Mouse (Mus musculus) CH12.LX (cell line): Measurements from ENCODE around the gene Ccdc6. TPM values are rescaled to one million over a fixed set of nuclear protein-coding genes. Genes with fewer than 3 reads are reported as not detected.
A peak's percentile ranks its signal among the peaks of the same experiment; 100 is the strongest.

Source experiments
- DNase-seq: peaks from one replicate; pipeline ENCODE4 v3.0.0-alpha.2; 2013; ENCODE audit errors: extremely low read depth
- H3K27ac ChIP-seq: 2 replicates; pipeline ENCODE4 v1.5.1; 2012; ENCODE audit warnings: low read depth, mild to moderate bottlenecking, control low read depth, moderate library complexity; ENCODE audit not compliant: insufficient read depth
- H3K27me3 ChIP-seq: replicated peaks from 2 replicates; pipeline ENCODE3; 2012; ENCODE audit warnings: inconsistent platforms
- H3K36me3 ChIP-seq, 2 experiments: replicated peaks in 1 of 2; 2 replicates each; pipeline versions ENCODE3 to v1.6.1; 2012; ENCODE audit warnings: inconsistent platforms in 1 of 2, low read length in 1 of 2, mild to moderate bottlenecking in 1 of 2, mixed read lengths in 1 of 2, moderate library complexity in 1 of 2; ENCODE audit not compliant: control insufficient read depth in 1 of 2, insufficient read depth in 1 of 2
- H3K4me1 ChIP-seq, 2 experiments: 2 replicates each; pipeline ENCODE4 v1.6.1; 2012; ENCODE audit warnings: inconsistent platforms in 1 of 2, moderate library complexity in 1 of 2; ENCODE audit not compliant: insufficient read depth in 2 of 2, control insufficient read depth in 1 of 2
- H3K4me2 ChIP-seq: 2 replicates; pipeline ENCODE4 v1.6.1; 2012; ENCODE audit warnings: low read depth, mild to moderate bottlenecking, control low read depth; ENCODE audit not compliant: poor library complexity, insufficient read depth, severe bottlenecking
- H3K4me3 ChIP-seq, 3 experiments: fragments of 150-350 bp in 1 of 3; sonication (generic) in 1 of 3; replicated peaks in 1 of 3; 2 replicates each; pipeline versions ENCODE3 to v1.5.1; 2011 to 2012; ENCODE audit warnings: low read depth in 2 of 3, low read length in 2 of 3, mild to moderate bottlenecking in 2 of 3, moderate library complexity in 2 of 3, control low read depth in 1 of 3, improper control_type of control experiment in 1 of 3, inconsistent platforms in 1 of 3, mixed read lengths in 1 of 3; ENCODE audit not compliant: poor library complexity in 1 of 3
- H3K79me2 ChIP-seq: replicated peaks from 2 replicates; pipeline ENCODE4 v1.6.1; 2012; ENCODE audit warnings: mild to moderate bottlenecking, moderate library complexity; ENCODE audit not compliant: control insufficient read depth, poor library complexity, insufficient read depth, severe bottlenecking; ENCODE audit errors: extremely low read depth
- H3K9ac ChIP-seq: 2 replicates; pipeline ENCODE4 v1.6.1; 2012; ENCODE audit warnings: low read depth, mild to moderate bottlenecking, control low read depth, moderate library complexity; ENCODE audit not compliant: insufficient read depth
- H3K9me3 ChIP-seq: replicated peaks from 2 replicates; pipeline ENCODE3; 2012; ENCODE audit warnings: low read length, inconsistent platforms, mixed read lengths
- CHD1 ChIP-seq: IDR thresholded peaks from 2 replicates; pipeline ENCODE4 v1.6.1; 2012; ENCODE audit warnings: low read depth, low read length, improper control_type of control experiment, inconsistent platforms
- CHD2 ChIP-seq: IDR thresholded peaks from 2 replicates; pipeline ENCODE4 v1.6.1; 2011; ENCODE audit warnings: low read length, improper control_type of control experiment
- CTCF ChIP-seq, 2 experiments: IDR thresholded peaks in 1 of 2; conservative IDR thresholded peaks in 1 of 2; 2 replicates each; pipeline ENCODE4 v1.5.1; 2011 to 2012; ENCODE audit warnings: low read depth in 2 of 2, low read length in 2 of 2, improper control_type of control experiment in 1 of 2, inconsistent platforms in 1 of 2, mild to moderate bottlenecking in 1 of 2, moderate library complexity in 1 of 2
- ELF1 ChIP-seq: IDR thresholded peaks from 2 replicates; pipeline ENCODE4 v1.6.1; 2014; ENCODE audit warnings: low read depth, mild to moderate bottlenecking, inconsistent platforms, low read length, improper control_type of control experiment
- EP300 ChIP-seq: IDR thresholded peaks from 2 replicates; pipeline ENCODE4 v1.6.1; 2011; ENCODE audit warnings: low read length, improper control_type of control experiment
- HCFC1 ChIP-seq: IDR thresholded peaks from 2 replicates; pipeline ENCODE4 v1.6.1; 2012; ENCODE audit warnings: low read depth, mild to moderate bottlenecking, inconsistent platforms, low read length, improper control_type of control experiment
- JUN ChIP-seq: IDR thresholded peaks from 2 replicates; pipeline ENCODE4 v1.6.1; 2011; ENCODE audit warnings: low read depth, mild to moderate bottlenecking, low read length, improper control_type of control experiment, moderate library complexity; ENCODE audit not compliant: insufficient read depth
- JUND ChIP-seq: conservative IDR thresholded peaks from 2 replicates; pipeline ENCODE4 v1.6.1; 2011; ENCODE audit warnings: low read depth, low read length, improper control_type of control experiment
- MAFK ChIP-seq: IDR thresholded peaks from 2 replicates; pipeline ENCODE4 v1.6.1; 2011; ENCODE audit warnings: low read length, improper control_type of control experiment; ENCODE audit not compliant: insufficient replicate concordance
- MAX ChIP-seq: IDR thresholded peaks from 2 replicates; pipeline ENCODE4 v1.6.1; 2011; ENCODE audit warnings: low read length, improper control_type of control experiment
- MAZ ChIP-seq: IDR thresholded peaks from 2 replicates; pipeline ENCODE4 v1.6.1; 2012; ENCODE audit warnings: low read depth, mild to moderate bottlenecking, inconsistent platforms, low read length, improper control_type of control experiment, moderate library complexity
- MYC ChIP-seq: IDR thresholded peaks from 2 replicates; pipeline ENCODE4 v1.6.1; 2011; ENCODE audit warnings: low read depth, mild to moderate bottlenecking, improper control_type of control experiment, low read length
- NRF1 ChIP-seq: IDR thresholded peaks from 2 replicates; pipeline ENCODE4 v1.6.1; 2014; ENCODE audit warnings: low read depth, mild to moderate bottlenecking, inconsistent platforms, low read length, improper control_type of control experiment, moderate library complexity
- PAX5 ChIP-seq: IDR thresholded peaks from 2 replicates; pipeline ENCODE4 v1.6.1; 2012; ENCODE audit warnings: low read length, inconsistent platforms, mixed read lengths
- POLR2AphosphoS2 ChIP-seq: IDR thresholded peaks from 2 replicates; pipeline ENCODE4 v1.6.1; 2011; ENCODE audit warnings: low read depth, low read length, improper control_type of control experiment
- RAD21 ChIP-seq: IDR thresholded peaks from 2 replicates; pipeline ENCODE4 v1.6.1; 2011; ENCODE audit warnings: low read depth, mild to moderate bottlenecking, low read length, improper control_type of control experiment, moderate library complexity
- RCOR1 ChIP-seq: conservative IDR thresholded peaks from 2 replicates; pipeline ENCODE4 v1.6.1; 2012; ENCODE audit warnings: low read depth, mild to moderate bottlenecking, inconsistent platforms, low read length, improper control_type of control experiment
- SMC3 ChIP-seq: IDR thresholded peaks from 2 replicates; pipeline ENCODE4 v1.6.1; 2011; ENCODE audit warnings: low read depth, low read length, improper control_type of control experiment
- TBP ChIP-seq: conservative IDR thresholded peaks from 2 replicates; pipeline ENCODE4 v1.6.1; 2011; ENCODE audit warnings: low read depth, low read length, improper control_type of control experiment
- UBTF ChIP-seq: IDR thresholded peaks from 2 replicates; pipeline ENCODE4 v1.6.1; 2012; ENCODE audit warnings: low read depth, mild to moderate bottlenecking, inconsistent platforms, low read length, improper control_type of control experiment, moderate library complexity
- ZKSCAN1 ChIP-seq: IDR thresholded peaks from 2 replicates; pipeline ENCODE4 v1.6.1; 2012; ENCODE audit warnings: low read depth, inconsistent platforms, low read length, improper control_type of control experiment, borderline replicate concordance
- ZMIZ1 ChIP-seq: IDR thresholded peaks from 2 replicates; pipeline ENCODE4 v1.6.1; 2012; ENCODE audit warnings: low read depth, mild to moderate bottlenecking, inconsistent platforms, low read length, improper control_type of control experiment
- dilution Hi-C: fragments of 300-500 bp; cut with MboI; formaldehyde crosslinking; loops from 2 replicates; pipeline ENCODE4 v1.14.3; 2020; ENCODE audit warnings: low sequenced_read_pairs; ENCODE audit not compliant: extremely low pct_unique_long_range_greater_than_20kb, extremely low pct_ligation_motif_present
- in situ Hi-C: fragments of 300-500 bp; cut with MboI; formaldehyde crosslinking; loops from 3 replicates; pipeline ENCODE4 v1.14.3; 2019; ENCODE audit warnings: low sequenced_read_pairs, low pct_ligation_motif_present, low pct_unique_long_range_greater_than_20kb, mixed read lengths
- polyA plus RNA-seq: library from polyadenylated mRNA; unstranded; fragments of >175 nt; gene quantifications from 2 replicates; pipeline ENCODE4 v1.2.1, GENCODE M21; 2012; ENCODE audit warnings: low read depth; ENCODE audit not compliant: insufficient read length
- total RNA-seq, 2 experiments: library from RNA; depleted of rRNA; stranded (reverse); fragments of 300-350 nt in 1 of 2; fragments of >200 nt in 1 of 2; gene quantifications; 2 replicates each; pipeline ENCODE4 v1.2.3; 2012 to 2014

Ccdc6 gene
- total and polyA plus RNA-seq, 3 experiments: 19.7 to 36.7 (median 33.5) TPM

- TF ChIP-seq CHD1: no peak
- no peak for TF ChIP-seq JUN
- no peak for TF ChIP-seq ZKSCAN1
- peak; percentile 90 for TF ChIP-seq MAX
- TF ChIP-seq ELF1: peak; percentile 35; the same call in 1 of the 2 replicates
- TF ChIP-seq NRF1: 0 out of 2 replicates have a peak, but pooled peaks have one; percentile 27
Measured at GRCm38 (mm10) chr10:70161504-70161903, 64.6 kb downstream of the Ccdc6 start (continued).

- H3K4me3 ChIP-seq: no peak overlapping the region
- no peaks in the 10 kb centered on the region for H3K27me3 ChIP-seq
- dilution Hi-C loops: no loop called here
- H3K36me3 ChIP-seq: peaks cover 42 to 79% of the 10 kb centered on the region in 2 experiments
- no peaks in the 10 kb centered on the region for H3K79me2 ChIP-seq
- peaks cover 11 to 42% of the 10 kb centered on the region in 2 experiments for H3K4me1 ChIP-seq
- DNase-seq: no peak
- no peak overlapping the region for H3K4me2 ChIP-seq
- TF ChIP-seq EP300 (no peak), CHD1 (no peak), MAZ (no peak)
- no peak overlapping the region for H3K9ac ChIP-seq
- in situ Hi-C loops: no loop called here
- H3K27ac ChIP-seq: no peak overlapping the region
- H3K9me3 ChIP-seq: no peaks in the 10 kb centered on the region
Measured at GRCm38 (mm10) chr10:70163681-70164080, 66.8 kb downstream of the Ccdc6 start.

- in situ Hi-C loops: no loop called here
- Histone ChIP-seq H3K9me3 (no peaks in the 10 kb centered on the region), H3K79me2 (no peaks in the 10 kb centered on the region), H3K4me3 (no peak overlapping the region), H3K27me3 (no peaks in the 10 kb centered on the region), H3K9ac (no peak overlapping the region), H3K4me1 (peaks cover 9 to 31% of the 10 kb centered on the region in 2 experiments), H3K27ac (no peak overlapping the region), H3K36me3 (peaks cover 49 to 82% of the 10 kb centered on the region in 2 experiments), H3K4me2 (no peak overlapping the region)
- dilution Hi-C loops: no loop called here
- no peak for TF ChIP-seq PAX5
- TF ChIP-seq MAX: no peak
- TF ChIP-seq JUN: no peak
- peak in 1 of 2 experiments; percentile 42; a peak in 2 of 4 replicates for TF ChIP-seq CTCF (conservative IDR thresholded peaks at IDR 0.05 in 1 of 2, IDR thresholded peaks at IDR 0.05 in 1 of 2; ENCODE audit: low read depth in 2 of 2, low read length in 2 of 2)
- TF ChIP-seq SMC3: peak; percentile 36
- DNase-seq: no peak
Measured at GRCm38 (mm10) chr10:70165877-70166276, 69.0 kb downstream of the Ccdc6 start.

GRCm38 (mm10) chr10:70166427-70166826 is 69.5 kb downstream of the Ccdc6 start:
- no peaks in the 10 kb centered on the region for H3K79me2 ChIP-seq
- no peak overlapping the region for H3K27ac ChIP-seq
- H3K27me3 ChIP-seq: no peaks in the 10 kb centered on the region
- H3K9ac ChIP-seq: no peak overlapping the region
- TF ChIP-seq CTCF (conservative IDR thresholded peaks at IDR 0.05 in 1 of 2, IDR thresholded peaks at IDR 0.05 in 1 of 2; ENCODE audit: low read depth in 2 of 2, low read length in 2 of 2) (no peak), POLR2AphosphoS2 (no peak), SMC3 (no peak), RCOR1 (no peak), ZMIZ1 (no peak), EP300 (no peak), CHD2 (no peak), MAZ (no peak), JUND (no peak), MAFK (no peak), UBTF (no peak), RAD21 (no peak), TBP (no peak), MYC (no peak), HCFC1 (no peak)
- peaks cover 55 to 85% of the 10 kb centered on the region in 2 experiments for H3K36me3 ChIP-seq
- no peak overlapping the region for H3K4me2 ChIP-seq
- dilution Hi-C loops: no loop called here
- H3K9me3 ChIP-seq: no peaks in the 10 kb centered on the region
- no peak for DNase-seq
- in situ Hi-C loops: no loop called here
- no peak overlapping the region for H3K4me3 ChIP-seq
- peaks cover 5 to 25% of the 10 kb centered on the region in 2 experiments for H3K4me1 ChIP-seq
